8 mouse cellular contexts compared by ENCODE assay signal in the genomic region with DNA sequence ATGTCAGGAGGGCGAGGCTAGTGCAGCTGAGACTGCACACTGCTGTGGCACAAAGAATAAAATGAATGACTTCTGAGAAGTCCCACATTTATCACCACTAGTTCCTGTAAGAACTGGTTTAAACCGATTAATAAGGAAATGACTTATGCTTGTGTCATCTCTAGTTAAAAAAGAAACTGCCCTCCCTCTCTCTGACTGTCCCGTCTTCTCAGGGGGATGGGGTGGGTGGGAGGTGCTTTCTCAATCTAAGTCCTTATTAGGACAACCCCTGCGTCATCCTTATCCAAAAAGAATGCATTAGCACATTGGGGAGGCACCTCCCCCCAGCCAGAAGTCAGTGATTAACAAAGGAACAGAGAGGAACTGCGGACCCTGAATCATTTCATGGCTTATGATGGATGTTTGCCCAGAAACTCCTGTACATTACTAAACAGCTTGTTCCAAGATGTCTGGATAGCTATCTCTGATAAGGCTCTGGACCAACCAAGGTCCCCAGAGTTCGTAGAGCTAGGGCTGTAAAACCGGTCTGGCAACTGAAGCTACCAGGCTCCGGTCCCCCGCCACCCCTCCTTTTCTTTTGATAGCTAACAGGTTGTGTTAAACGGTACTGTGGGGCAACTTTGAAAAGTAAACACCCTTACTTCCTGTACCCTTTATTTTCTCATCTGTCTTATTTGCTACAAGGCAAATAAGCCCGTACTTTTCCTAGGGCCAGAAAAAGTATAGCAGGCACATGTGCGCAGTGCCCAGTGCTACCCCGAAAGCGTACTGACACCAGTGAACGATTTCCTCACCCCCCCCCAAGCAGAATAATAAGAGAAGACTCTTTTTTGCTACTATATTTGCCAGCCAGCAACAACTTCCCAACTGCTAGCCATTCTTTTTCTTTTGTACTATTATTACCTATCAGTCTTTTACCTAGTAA. TPM values are rescaled to one million over a fixed set of nuclear protein-coding genes. Genes with fewer than 3 reads are reported as not detected.
DNase-seq lines count a peak whose midpoint lies in the region; ATAC-seq and TF ChIP-seq lines count a peak whose summit lies in the region.

No protein-coding gene starts in this region.

- no peak for TF ChIP-seq CTCF in layer of hippocampus, adult 2 months (conservative IDR thresholded peaks at IDR 0.05)
- TF ChIP-seq CTCF in left cerebral cortex, adult 2 months (IDR thresholded peaks at IDR 0.05): no peak

- H3K27me3 ChIP-seq in heart, embryonic 10.5 days (ENCODE audit: insufficient read depth, poor library complexity, severe bottlenecking): no peaks in the 10 kb centered on the region
- H3K27me3 ChIP-seq in kidney, embryonic 14.5 days (ENCODE audit: control insufficient read depth, insufficient read depth, low read length): no peaks in the 10 kb centered on the region
- H3K27me3 ChIP-seq in splenic B cell, adult 2 months (ENCODE audit: control insufficient read depth, insufficient read depth, low read length, poor library complexity, severe bottlenecking): no peaks in the 10 kb centered on the region

- peak overlapping the region; percentile 54 for H3K4me2 ChIP-seq in kidney, embryonic 14.5 days (replicated peaks; ENCODE audit: low read depth, low read length)

- DNase-seq in layer of hippocampus, adult 2 months (ENCODE audit: low spot score in 2 of 2): no peak
- DNase-seq in layer of hippocampus, postnatal 10 days (ENCODE audit: low spot score in 2 of 2): no peak
- DNase-seq in heart, embryonic 10.5 days (ENCODE audit: low spot score): peak; percentile 92
- peak; percentile 91 for DNase-seq in lung, postnatal 25 days (ENCODE audit: low spot score)
- DNase-seq in splenic B cell, adult 2 months (ENCODE audit: low read depth, low spot score): peak; percentile 85
- no peak for DNase-seq in left cerebral cortex, adult 2 months (ENCODE audit: extremely low spot score in 1 of 2, low spot score in 2 of 2)

- H3K9ac ChIP-seq in kidney, embryonic 14.5 days (ENCODE audit: low read depth, low read length): peak overlapping the region; percentile 64

- H3K9me3 ChIP-seq in heart, embryonic 10.5 days: no peaks in the 10 kb centered on the region
- no peaks in the 10 kb centered on the region for H3K9me3 ChIP-seq in kidney, embryonic 14.5 days (ENCODE audit: control insufficient read depth, low read length)

- H3K36me3 ChIP-seq in heart, embryonic 10.5 days: no peaks in the 10 kb centered on the region
- no peaks in the 10 kb centered on the region for H3K36me3 ChIP-seq in kidney, embryonic 14.5 days (ENCODE audit: control insufficient read depth, insufficient read depth, low read length)
- no peaks in the 10 kb centered on the region for H3K36me3 ChIP-seq in splenic B cell, adult 2 months (ENCODE audit: control insufficient read depth, insufficient read depth, low read length, poor library complexity, severe bottlenecking)

- ATAC-seq in common myeloid progenitor, adult 5-6 weeks (replicated peaks; ENCODE audit: low read depth, poor library complexity, severe bottlenecking): peak; percentile 71
- ATAC-seq in kidney, embryonic 14.5 days (ENCODE audit: low FRiP score, low TSS enrichment): peak; percentile 92

- peak overlapping the region; percentile 61 for H3K27ac ChIP-seq in layer of hippocampus, adult 2 months
- H3K27ac ChIP-seq in heart, embryonic 10.5 days: peak overlapping the region; percentile 95
- H3K27ac ChIP-seq in kidney, embryonic 14.5 days (ENCODE audit: low read depth, low read length): peak overlapping the region; percentile 84
- H3K27ac ChIP-seq in left cerebral cortex, adult 2 months: no peak overlapping the region

- H3K4me1 ChIP-seq in heart, embryonic 10.5 days: peaks cover 15% of the 10 kb centered on the region
- H3K4me1 ChIP-seq in kidney, embryonic 14.5 days (ENCODE audit: control insufficient read depth, insufficient read depth, low read length): peaks cover 7% of the 10 kb centered on the region; the same call in 1 of the 2 replicates

- intact Hi-C loops in left cerebral cortex, adult 2 months (cut with DNase I): no loop called here

- 3% methylated on average over 15 of the region's 15 CpGs for WGBS in heart, embryonic 10.5 days
- WGBS in kidney, embryonic 14.5 days: 5% methylated on average over 15 of the region's 15 CpGs

- H3K4me3 ChIP-seq in layer of hippocampus, adult 2 months: peak overlapping the region; percentile 29; the same call in 1 of the 2 replicates
- H3K4me3 ChIP-seq in heart, embryonic 10.5 days: peak overlapping the region; percentile 70
- H3K4me3 ChIP-seq in kidney, embryonic 14.5 days (ENCODE audit: low read length): peak overlapping the region; percentile 44
- no peak overlapping the region for H3K4me3 ChIP-seq in left cerebral cortex, adult 2 months

RNA-seq across cellular contexts. Expression of gene Tubd1, which starts 42.3 kb away (rescaled TPM):
- 1 to 10 TPM; 6.0 to 8.2 TPM for total RNA-seq in layer of hippocampus, adult 2 months (2021)
- total RNA-seq in layer of hippocampus, postnatal 10 days (2021): 1 to 10 TPM; 6.4 to 7.2 TPM
- 12.1 and 15.2 TPM in 2 replicates for total RNA-seq in common myeloid progenitor, adult 5-6 weeks (2017)
- 11.8 and 12.8 TPM in 2 replicates for polyA plus RNA-seq in heart, embryonic 10.5 days (2016; fragmentation: Nextera tagmentation; extraction: Ambion mirVana)
- 11.3 and 13.4 TPM in 2 replicates for polyA plus RNA-seq in kidney, embryonic 14.5 days (2014; fragmentation: Nextera tagmentation; extraction: Ambion mirVana)
- total RNA-seq in left cerebral cortex, adult 2 months (2021): 1 to 10 TPM; 5.3 to 6.8 TPM

RNA-seq across cellular contexts. Expression of gene Rps6kb1, which starts 42.5 kb away (rescaled TPM):
- total RNA-seq in layer of hippocampus, adult 2 months (2021): 10 to 100 TPM; 43.8 to 44.2 TPM
- total RNA-seq in layer of hippocampus, postnatal 10 days (2021): 10 to 100 TPM; 49.8 to 52.9 TPM
- total RNA-seq in common myeloid progenitor, adult 5-6 weeks (2017): 39.6 and 76.3 TPM in 2 replicates
- polyA plus RNA-seq in heart, embryonic 10.5 days (2016; fragmentation: Nextera tagmentation; extraction: Ambion mirVana): 54.3 and 60.4 TPM in 2 replicates
- polyA plus RNA-seq in kidney, embryonic 14.5 days (2014; fragmentation: Nextera tagmentation; extraction: Ambion mirVana): 46.0 and 56.1 TPM in 2 replicates
- total RNA-seq in left cerebral cortex, adult 2 months (2021): 10 to 100 TPM; 38.5 to 39.2 TPM

Comparison
In these comparisons a context has a peak if more than half of its experiments do, and no peak if none do; other contexts are left out.
1. DNase-seq: peak in heart, embryonic 10.5 days (single experiment), lung, postnatal 25 days (single experiment) and splenic B cell, adult 2 months (single experiment); none in layer of hippocampus, adult 2 months (0 of 2), layer of hippocampus, postnatal 10 days (0 of 2) and left cerebral cortex, adult 2 months (0 of 2).